Mouse (Mus musculus): ENCODE data around the gene Wnt5a.

DNA sequence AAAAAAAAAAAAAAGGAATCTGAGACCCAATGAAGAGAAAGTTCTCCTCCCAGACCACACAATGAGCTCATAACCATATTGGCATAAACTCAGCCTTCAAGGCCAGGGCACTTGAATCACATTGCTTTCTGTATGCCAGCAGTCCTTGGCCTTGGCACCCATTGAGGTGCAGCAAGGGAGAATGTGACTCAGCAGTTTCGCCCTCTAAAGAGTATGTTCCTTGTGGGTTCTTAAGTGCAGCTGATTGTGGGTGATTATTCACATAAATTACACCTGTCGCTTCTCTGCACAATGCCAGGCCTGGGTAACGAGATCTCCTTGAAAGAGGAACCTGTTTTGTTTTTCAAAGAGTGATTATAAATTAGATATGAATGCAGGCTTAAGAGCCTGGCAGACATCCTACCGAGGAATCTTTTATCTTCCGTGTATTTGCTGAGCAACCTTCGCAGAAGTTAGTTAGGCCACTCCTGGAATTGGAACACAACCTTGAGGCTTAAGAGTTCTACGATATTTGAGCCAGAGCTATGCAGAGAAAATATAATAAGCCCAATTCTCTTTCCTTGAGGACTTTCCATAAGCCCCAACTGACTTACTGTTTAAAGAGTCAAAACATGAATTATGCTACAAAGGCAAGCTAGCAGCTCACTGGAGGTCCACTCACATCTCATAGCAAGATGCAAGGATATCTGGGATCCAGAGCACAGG lies 48.0 kb upstream of the Wnt5a start:
- no peak for TF ChIP-seq CTCF (IDR thresholded peaks at IDR 0.05; ENCODE audit: low read depth)
- no peak for TF ChIP-seq EP300 (optimal IDR thresholded peaks at IDR 0.05)
